Mouse (Mus musculus): ENCODE results near the gene Actr3b.

DNA sequence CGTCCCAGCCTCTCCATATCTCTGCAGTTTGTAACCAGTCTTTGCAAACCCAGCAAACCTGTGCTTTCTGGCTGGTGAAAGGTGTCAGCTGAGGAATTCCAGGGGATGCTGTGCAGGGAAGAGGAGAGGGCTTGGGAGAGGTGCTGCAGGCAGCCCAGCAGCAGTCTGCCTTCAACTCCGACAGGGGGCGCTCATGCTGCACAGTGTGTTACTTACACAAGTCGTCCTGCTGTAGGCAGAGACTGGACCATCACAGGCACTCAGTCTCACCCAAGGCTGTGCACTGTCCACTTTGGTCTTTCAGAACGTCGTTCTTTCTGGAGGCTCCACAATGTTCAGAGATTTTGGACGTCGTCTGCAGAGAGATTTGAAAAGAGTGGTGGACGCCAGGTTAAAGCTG, 88.3 kb downstream of the Actr3b start:
- TF ChIP-seq CTCF (IDR thresholded peaks at IDR 0.05; ENCODE audit: borderline replicate concordance, control insufficient read depth, extremely low read depth, insufficient read depth, low read length, poor library complexity) (no peak), POLR2A (IDR thresholded peaks at IDR 0.05; ENCODE audit: control insufficient read depth, extremely low read depth, insufficient read depth, low read length, poor library complexity) (no peak)
